27 mouse cellular contexts compared by ENCODE assay signal in genomic region chr4:32787110-32787509, GRCm38 (mm10).
"Had no signal": no experiment of that assay in that cellular context is flagged by ENCODE, and none has a peak within 500 bp of the region (broad histone marks: within the 10 kb centered on the region; RNA-seq: fewer than 3 reads in every experiment).

No protein-coding gene starts in this region.

- H3K36me3 ChIP-seq: embryonic facial prominence, embryonic 12.5 days; embryonic facial prominence, embryonic 13.5 days; embryonic facial prominence, embryonic 15.5 days; forebrain, embryonic 12.5 days; forebrain, embryonic 15.5 days had no signal

- H3K27me3 ChIP-seq: embryonic facial prominence, embryonic 12.5 days; embryonic facial prominence, embryonic 13.5 days; embryonic facial prominence, embryonic 15.5 days; forebrain, embryonic 12.5 days; forebrain, embryonic 13.5 days; forebrain, embryonic 15.5 days had no signal

- H3K9ac ChIP-seq: embryonic facial prominence, embryonic 12.5 days; embryonic facial prominence, embryonic 13.5 days; embryonic facial prominence, embryonic 15.5 days; forebrain, embryonic 12.5 days; forebrain, embryonic 13.5 days; forebrain, embryonic 15.5 days; forebrain, postnatal 0 days had no signal

- ATAC-seq: forebrain, embryonic 13.5 days; forebrain, embryonic 14.5 days; forebrain, embryonic 15.5 days; forebrain, embryonic 16.5 days; forebrain, postnatal 0 days had no signal

- DNase-seq: cerebellum, adult 8-10 months; cerebellum, adult 9-10 months; cerebellum, adult 9-11 months; cerebellum, postnatal 10 days; cerebellum, postnatal 14 days; cerebellum, postnatal 25 days; cerebellum, postnatal 36 days; embryo, embryonic 11 days; forebrain, postnatal 0 days; gastrocnemius, adult 2 months; gastrocnemius, postnatal 10 days; gastrocnemius, postnatal 14 days; gastrocnemius, postnatal 25 days; gastrocnemius, postnatal 36 days; heart, adult 18-20 months; heart, adult 2 months had no signal

- H3K27ac ChIP-seq: embryonic facial prominence, embryonic 10.5 days; embryonic facial prominence, embryonic 12.5 days; embryonic facial prominence, embryonic 13.5 days; embryonic facial prominence, embryonic 15.5 days; forebrain, embryonic 10.5 days; forebrain, embryonic 12.5 days; forebrain, embryonic 13.5 days; forebrain, embryonic 15.5 days; gastrocnemius, adult 2 months; heart, adult 2 months had no signal

- H3K9me3 ChIP-seq: embryonic facial prominence, embryonic 12.5 days; embryonic facial prominence, embryonic 13.5 days; embryonic facial prominence, embryonic 15.5 days; forebrain, embryonic 12.5 days; forebrain, embryonic 13.5 days; forebrain, embryonic 15.5 days had no signal

- H3K4me1 ChIP-seq: embryonic facial prominence, embryonic 10.5 days; embryonic facial prominence, embryonic 12.5 days; embryonic facial prominence, embryonic 13.5 days; embryonic facial prominence, embryonic 15.5 days; forebrain, embryonic 10.5 days; forebrain, embryonic 12.5 days; forebrain, embryonic 13.5 days; forebrain, embryonic 15.5 days had no signal

- H3K4me2 ChIP-seq: embryonic facial prominence, embryonic 12.5 days; embryonic facial prominence, embryonic 13.5 days; embryonic facial prominence, embryonic 15.5 days; forebrain, embryonic 12.5 days; forebrain, embryonic 13.5 days; forebrain, embryonic 15.5 days had no signal

- H3K4me3 ChIP-seq: embryonic facial prominence, embryonic 10.5 days; embryonic facial prominence, embryonic 12.5 days; embryonic facial prominence, embryonic 13.5 days; embryonic facial prominence, embryonic 15.5 days; erythroblast, embryonic 14.5 days; forebrain, embryonic 10.5 days; forebrain, embryonic 12.5 days; forebrain, embryonic 13.5 days; forebrain, embryonic 15.5 days; gastrocnemius, adult 2 months; heart, adult 2 months had no signal
